Mouse (Mus musculus): ENCODE results near the gene Rcc1l. TPM values are rescaled to one million over a fixed set of nuclear protein-coding genes. Genes with fewer than 3 reads are reported as not detected.

Rcc1l gene
- polyA plus RNA-seq, 1 experiment from 2014 or later, result 11.4 TPM

DNA sequence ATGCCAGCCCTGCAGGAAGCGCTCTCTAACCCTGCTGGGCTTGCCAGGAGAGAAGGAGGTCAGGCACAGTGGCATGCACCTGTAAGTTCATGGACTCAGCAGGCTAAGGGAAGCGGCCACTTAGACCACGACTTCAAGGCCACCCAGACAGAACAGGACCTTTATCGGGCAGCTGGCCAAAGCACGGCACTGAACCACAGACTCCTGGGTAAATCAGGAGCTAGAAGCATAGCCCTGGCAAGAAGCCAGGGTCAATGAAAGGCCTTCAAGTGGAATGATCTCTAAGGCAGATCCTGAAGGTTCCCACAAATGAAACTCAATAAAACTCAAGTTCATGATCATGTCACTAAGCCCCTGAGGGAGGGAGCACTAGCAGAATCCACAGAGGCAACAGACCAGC lies 11.9 kb downstream of the Rcc1l start:
- Histone ChIP-seq H3K27me3 (replicated peaks; ENCODE audit: insufficient read depth, low read length) (no peaks in the 10 kb centered on the region), H3K9ac (replicated peaks; ENCODE audit: low read depth) (no peak overlapping the region), H3K27ac (ENCODE audit: low read length) (no peak overlapping the region), H3K4me1 (ENCODE audit: insufficient read depth, low read depth, low read length) (no peaks in the 10 kb centered on the region), H3K36me3 (ENCODE audit: insufficient read depth, low read length) (peaks cover 5% of the 10 kb centered on the region; the same call in 1 of the 2 replicates), H3K4me3 (ENCODE audit: low read depth, low read length) (no peak overlapping the region), H3K4me2 (replicated peaks; ENCODE audit: low read depth, low read length) (no peak overlapping the region), H3K9me3 (ENCODE audit: low read length) (no peaks in the 10 kb centered on the region)
- TF ChIP-seq CTCF (IDR thresholded peaks at IDR 0.05) (no peak), EP300 (IDR thresholded peaks at IDR 0.05) (no peak)
- ATAC-seq, result no peak; the same call in 1 of the 2 replicates
- no peak for DNase-seq (ENCODE audit: low spot score)
- WGBS, result 33% methylated on average over 5 of the region's 5 CpGs

DNA sequence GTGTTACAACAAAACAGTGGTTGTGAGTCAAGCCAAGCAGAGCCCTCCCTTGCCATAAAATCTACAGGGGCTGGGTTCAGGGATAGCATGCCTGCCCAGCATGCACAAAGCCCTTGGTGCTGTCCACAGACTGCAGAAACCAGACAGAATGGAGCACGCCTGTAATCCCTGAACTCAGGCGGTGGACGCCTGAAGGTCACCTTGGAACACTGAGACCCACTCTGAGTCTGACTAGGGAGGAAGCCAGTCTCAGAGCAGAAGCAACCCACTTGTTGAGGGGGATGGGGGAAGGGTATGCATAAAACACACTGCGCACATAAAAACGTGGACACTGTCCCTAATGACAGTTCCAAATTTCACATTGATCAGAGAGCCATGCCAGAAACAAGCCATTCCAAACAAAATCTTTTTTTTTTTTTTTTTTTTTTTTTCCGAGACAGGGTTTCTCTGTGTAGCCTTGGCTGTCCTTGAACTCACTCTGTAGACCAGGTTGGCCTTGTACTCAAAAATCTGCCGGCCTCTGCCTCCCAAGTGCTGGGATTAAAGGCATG lies 20.6 kb downstream of the Rcc1l start:
- H3K27me3 ChIP-seq (replicated peaks; ENCODE audit: insufficient read depth, low read length), result no peaks in the 10 kb centered on the region
- no peaks in the 10 kb centered on the region; the same call in 1 of the 2 replicates for H3K36me3 ChIP-seq (ENCODE audit: insufficient read depth, low read length)
- ATAC-seq (no peak), DNase-seq (ENCODE audit: low spot score) (no peak)
- TF ChIP-seq EP300 (IDR thresholded peaks at IDR 0.05), result no peak
- H3K4me1 ChIP-seq (ENCODE audit: insufficient read depth, low read depth, low read length), result no peaks in the 10 kb centered on the region
- WGBS, result 92% methylated on average over 6 of the region's 7 CpGs
- H3K9me3 ChIP-seq (ENCODE audit: low read length), result no peaks in the 10 kb centered on the region
- H3K27ac ChIP-seq (ENCODE audit: low read length), result no peak overlapping the region
- no peak overlapping the region for H3K9ac ChIP-seq (replicated peaks; ENCODE audit: low read depth)
- no peak overlapping the region for H3K4me3 ChIP-seq (ENCODE audit: low read depth, low read length)
- H3K4me2 ChIP-seq (replicated peaks; ENCODE audit: low read depth, low read length), result no peak overlapping the region

DNA sequence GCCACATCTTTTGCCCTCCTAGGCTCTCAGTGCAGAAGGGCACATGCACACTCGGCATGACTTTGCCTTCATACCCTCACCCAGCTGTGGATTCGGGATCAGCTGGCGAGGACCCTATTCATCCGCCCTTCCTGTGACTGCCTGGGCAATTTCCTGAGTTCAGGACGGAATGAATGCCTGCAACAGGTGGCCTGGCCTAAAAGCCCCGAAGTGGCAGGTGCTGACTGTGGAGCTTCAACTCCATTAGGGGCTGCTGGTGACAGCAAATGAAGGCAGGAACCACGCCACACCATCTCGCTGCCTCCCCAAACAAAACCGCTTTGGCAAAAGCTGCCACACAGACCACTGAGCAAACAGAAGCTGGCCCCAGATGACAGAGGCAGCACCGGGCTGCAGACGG lies 24.7 kb downstream of the Rcc1l start:
- no peaks in the 10 kb centered on the region for H3K9me3 ChIP-seq (ENCODE audit: low read length)
- H3K4me2 ChIP-seq (replicated peaks; ENCODE audit: low read depth, low read length), result no peak overlapping the region
- no peak for ATAC-seq
- H3K36me3 ChIP-seq (ENCODE audit: insufficient read depth, low read length), result 0 out of 2 replicates have a peak, but pooled peaks cover 4% of the 10 kb centered on the region
- no peak overlapping the region for H3K27ac ChIP-seq (ENCODE audit: low read length)
- no peaks in the 10 kb centered on the region for H3K4me1 ChIP-seq (ENCODE audit: insufficient read depth, low read depth, low read length)
- TF ChIP-seq EP300 (IDR thresholded peaks at IDR 0.05) (no peak), CTCF (IDR thresholded peaks at IDR 0.05) (no peak)
- DNase-seq (ENCODE audit: low spot score), result no peak
- 59% methylated on average over 11 of the region's 11 CpGs for WGBS
- no peaks in the 10 kb centered on the region for H3K27me3 ChIP-seq (replicated peaks; ENCODE audit: insufficient read depth, low read length)
- no peak overlapping the region for H3K4me3 ChIP-seq (ENCODE audit: low read depth, low read length)
- no peak overlapping the region for H3K9ac ChIP-seq (replicated peaks; ENCODE audit: low read depth)

DNA sequence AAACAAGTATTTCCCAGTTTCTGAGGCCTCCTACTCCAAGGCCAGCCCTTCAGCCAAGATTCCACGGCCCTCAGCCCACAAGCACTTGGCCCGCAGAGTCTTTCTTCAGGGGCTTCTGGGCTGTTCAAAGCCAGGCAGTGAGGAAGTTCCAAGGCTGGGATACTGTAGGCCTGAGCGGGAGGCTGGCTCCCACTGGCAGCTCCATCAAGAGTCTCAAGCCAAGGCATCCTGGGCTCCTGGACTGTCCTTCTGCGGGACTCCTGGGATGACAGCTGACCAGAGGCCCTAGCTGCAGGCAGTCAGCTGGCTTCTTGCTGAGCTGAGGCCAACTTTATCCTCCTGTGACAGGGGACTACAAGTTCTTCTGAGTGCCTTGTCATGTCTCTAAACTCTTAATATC lies 28.4 kb downstream of the Rcc1l start:
- WGBS, result 77% methylated on average over 4 of the region's 4 CpGs
- Histone ChIP-seq H3K36me3 (ENCODE audit: insufficient read depth, low read length) (0 out of 2 replicates have a peak, but pooled peaks cover 4% of the 10 kb centered on the region), H3K4me3 (ENCODE audit: low read depth, low read length) (no peak overlapping the region)

DNA sequence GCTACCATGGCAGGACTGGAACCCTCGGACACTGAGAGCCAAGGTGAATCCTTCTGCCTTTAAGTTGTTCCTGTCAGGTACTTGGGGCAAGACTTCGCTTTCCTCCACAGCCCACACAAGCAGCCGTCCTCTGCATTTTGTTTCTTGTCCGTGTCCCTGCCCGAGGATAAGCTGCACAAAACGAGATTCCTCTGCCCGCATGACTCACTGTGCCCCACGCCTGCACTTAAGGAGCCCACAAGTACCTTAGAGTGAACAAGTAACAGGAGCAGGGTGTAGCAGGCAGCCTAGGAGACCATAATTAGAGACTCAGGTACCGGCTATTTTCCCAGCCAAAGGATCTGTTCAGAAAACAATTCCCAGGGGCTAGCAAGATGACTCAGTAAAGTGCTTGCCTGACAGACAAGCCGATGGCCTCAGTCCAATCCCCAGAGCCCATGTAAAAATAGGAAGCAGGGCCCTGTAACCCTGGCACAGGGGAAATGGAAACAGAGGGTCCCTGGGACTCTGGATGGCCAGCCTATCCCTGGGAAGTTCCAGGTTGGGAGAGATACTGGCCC lies 29.3 kb downstream of the Rcc1l start:
- H3K9me3 ChIP-seq (ENCODE audit: low read length), result no peaks in the 10 kb centered on the region
- TF ChIP-seq EP300 (IDR thresholded peaks at IDR 0.05), result no peak
- TF ChIP-seq CTCF (IDR thresholded peaks at IDR 0.05), result no peak
- no peak overlapping the region for H3K4me3 ChIP-seq (ENCODE audit: low read depth, low read length)
- WGBS, result 51% methylated on average over 10 of the region's 10 CpGs
- no peaks in the 10 kb centered on the region for H3K27me3 ChIP-seq (replicated peaks; ENCODE audit: insufficient read depth, low read length)
- H3K9ac ChIP-seq (replicated peaks; ENCODE audit: low read depth), result no peak overlapping the region
- no peaks in the 10 kb centered on the region for H3K4me1 ChIP-seq (ENCODE audit: insufficient read depth, low read depth, low read length)
- H3K36me3 ChIP-seq (ENCODE audit: insufficient read depth, low read length), result 0 out of 2 replicates have a peak, but pooled peaks cover 4% of the 10 kb centered on the region
- peak; percentile 87 for DNase-seq (ENCODE audit: low spot score)
- H3K27ac ChIP-seq (ENCODE audit: low read length), result peak overlapping the region; percentile 79
- ATAC-seq, result peak; percentile 98
- H3K4me2 ChIP-seq (replicated peaks; ENCODE audit: low read depth, low read length), result no peak overlapping the region

More for the DNA sequence above, 28.4 kb downstream of the Rcc1l start:
- no peak for DNase-seq (ENCODE audit: low spot score)
- H3K27me3 ChIP-seq (replicated peaks; ENCODE audit: insufficient read depth, low read length), result no peaks in the 10 kb centered on the region
- ATAC-seq, result no peak
- no peaks in the 10 kb centered on the region for H3K4me1 ChIP-seq (ENCODE audit: insufficient read depth, low read depth, low read length)
- no peak for TF ChIP-seq EP300 (IDR thresholded peaks at IDR 0.05)
- TF ChIP-seq CTCF (IDR thresholded peaks at IDR 0.05), result no peak
- H3K9ac ChIP-seq (replicated peaks; ENCODE audit: low read depth), result no peak overlapping the region
- H3K9me3 ChIP-seq (ENCODE audit: low read length), result no peaks in the 10 kb centered on the region
- H3K4me2 ChIP-seq (replicated peaks; ENCODE audit: low read depth, low read length), result no peak overlapping the region
- 0 out of 2 replicates have a peak overlapping the region, but pooled peaks have one; percentile 79 for H3K27ac ChIP-seq (ENCODE audit: low read length)

DNA sequence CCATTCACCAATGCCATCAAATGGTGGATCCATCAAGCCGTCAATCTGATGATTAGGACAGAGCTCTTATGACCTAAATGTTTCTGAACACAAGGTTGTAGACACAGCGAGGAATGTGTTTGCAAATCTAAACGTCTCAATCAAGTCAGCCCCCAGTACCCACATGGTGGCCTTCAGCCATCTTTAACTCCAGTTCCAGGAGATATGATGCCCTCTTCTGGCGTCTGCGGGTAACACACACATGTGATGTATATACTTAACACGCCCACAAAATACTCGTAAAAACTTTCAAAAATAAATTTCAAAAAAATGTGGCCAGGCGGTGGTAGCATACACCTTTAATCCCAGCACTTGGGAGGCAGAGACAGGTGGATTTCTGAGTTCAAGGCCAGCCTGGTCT lies 31.6 kb downstream of the Rcc1l start:
- Histone ChIP-seq H3K27ac (ENCODE audit: low read length) (no peak overlapping the region), H3K27me3 (replicated peaks; ENCODE audit: insufficient read depth, low read length) (no peaks in the 10 kb centered on the region), H3K9ac (replicated peaks; ENCODE audit: low read depth) (no peak overlapping the region), H3K4me1 (ENCODE audit: insufficient read depth, low read depth, low read length) (no peaks in the 10 kb centered on the region), H3K4me3 (ENCODE audit: low read depth, low read length) (no peak overlapping the region), H3K9me3 (ENCODE audit: low read length) (no peaks in the 10 kb centered on the region), H3K4me2 (replicated peaks; ENCODE audit: low read depth, low read length) (no peak overlapping the region), H3K36me3 (ENCODE audit: insufficient read depth, low read length) (0 out of 2 replicates have a peak, but pooled peaks cover 4% of the 10 kb centered on the region)
- DNase-seq (ENCODE audit: low spot score) (no peak), ATAC-seq (no peak)
- TF ChIP-seq EP300 (IDR thresholded peaks at IDR 0.05), result no peak
- no peak for TF ChIP-seq CTCF (IDR thresholded peaks at IDR 0.05)
- WGBS, result 93% methylated on average over 8 of the region's 8 CpGs
